Mouse (Mus musculus): ENCODE results near the gene Gm10392.
"Not testable (repeated sequence)": the region's sequence is repeated elsewhere in the genome, so short reads cannot be mapped to it uniquely, and the experiment has no call there.

Gm10392 gene

DNA sequence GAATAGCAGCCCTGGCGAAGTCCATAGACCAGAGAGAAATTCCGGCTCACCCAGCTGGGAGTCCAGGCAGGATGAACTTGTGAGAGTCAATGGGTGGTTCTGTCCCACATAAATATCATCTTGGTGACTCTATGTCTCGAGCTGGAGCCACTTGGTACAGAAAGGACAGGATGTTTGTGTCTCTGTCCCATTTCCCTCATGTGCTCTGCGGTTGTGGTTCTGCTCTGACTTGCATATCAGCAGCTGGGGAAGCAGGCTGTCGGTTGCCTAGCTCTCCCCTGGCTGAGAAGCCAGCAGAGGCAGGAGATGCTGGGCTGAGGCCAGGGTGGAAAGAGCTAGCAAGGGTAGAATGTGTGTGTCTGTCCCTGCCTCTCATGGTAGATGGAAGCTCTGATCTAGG is at the start of gene Gm10392:
TSS of gene Gm10392 (minus strand) at position 156 of the 400 bp plus-strand sequence.
- no peak for DNase-seq (ENCODE audit: low spot score)

- DNase-seq (ENCODE audit: low spot score): no peak
These were observed 26.3 kb upstream of the Gm10392 start for GRCm38 (mm10) chr11:77545261-77545660.

DNA sequence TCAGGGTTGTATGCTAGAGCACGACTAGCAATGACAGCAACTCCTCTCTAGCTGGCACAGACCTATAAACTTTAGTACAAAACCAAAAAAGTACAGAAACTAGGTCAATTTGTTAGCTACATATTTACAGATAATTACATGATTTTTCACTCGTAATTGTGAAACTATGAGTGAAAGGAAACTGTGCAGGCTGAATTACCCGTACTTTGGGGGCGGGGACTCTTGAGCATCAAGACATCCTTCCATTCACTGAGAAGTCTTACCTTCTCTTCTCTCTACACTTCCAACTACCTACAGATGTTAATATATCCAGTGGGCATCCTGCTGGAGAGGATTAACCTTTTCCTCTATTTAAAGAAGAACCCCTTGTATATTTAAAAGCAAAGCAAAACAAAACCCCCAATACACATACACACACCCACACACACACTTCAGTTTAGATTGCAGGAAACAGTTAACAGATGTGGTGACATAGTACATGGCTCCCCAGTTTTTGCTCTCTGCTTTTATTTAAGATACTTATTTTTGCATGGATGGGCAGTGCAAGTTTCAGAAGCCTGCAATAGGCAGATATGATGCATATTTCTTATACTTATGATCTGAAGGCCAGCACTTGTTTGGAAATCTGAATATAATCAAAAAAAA is 13.3 kb upstream of the Gm10392 start:
- no peak for DNase-seq (ENCODE audit: low spot score)

GRCm38 (mm10) chr11:77530862-77531261 is 11.9 kb upstream of the Gm10392 start:
- no peak for DNase-seq (ENCODE audit: low spot score)

GRCm38 (mm10) chr11:77529644-77530043 is 10.6 kb upstream of the Gm10392 start:
- DNase-seq (ENCODE audit: low spot score): no peak

- not testable (repeated sequence) for DNase-seq (ENCODE audit: low spot score)
These were observed 9.4 kb upstream of the Gm10392 start for GRCm38 (mm10) chr11:77528420-77528819.

- no peak for DNase-seq (ENCODE audit: low spot score)
These were observed 6.9 kb upstream of the Gm10392 start for GRCm38 (mm10) chr11:77525804-77526486.

- DNase-seq (ENCODE audit: low spot score): no peak
These were observed 1.9 kb upstream of the Gm10392 start for GRCm38 (mm10) chr11:77520601-77521529.

DNA sequence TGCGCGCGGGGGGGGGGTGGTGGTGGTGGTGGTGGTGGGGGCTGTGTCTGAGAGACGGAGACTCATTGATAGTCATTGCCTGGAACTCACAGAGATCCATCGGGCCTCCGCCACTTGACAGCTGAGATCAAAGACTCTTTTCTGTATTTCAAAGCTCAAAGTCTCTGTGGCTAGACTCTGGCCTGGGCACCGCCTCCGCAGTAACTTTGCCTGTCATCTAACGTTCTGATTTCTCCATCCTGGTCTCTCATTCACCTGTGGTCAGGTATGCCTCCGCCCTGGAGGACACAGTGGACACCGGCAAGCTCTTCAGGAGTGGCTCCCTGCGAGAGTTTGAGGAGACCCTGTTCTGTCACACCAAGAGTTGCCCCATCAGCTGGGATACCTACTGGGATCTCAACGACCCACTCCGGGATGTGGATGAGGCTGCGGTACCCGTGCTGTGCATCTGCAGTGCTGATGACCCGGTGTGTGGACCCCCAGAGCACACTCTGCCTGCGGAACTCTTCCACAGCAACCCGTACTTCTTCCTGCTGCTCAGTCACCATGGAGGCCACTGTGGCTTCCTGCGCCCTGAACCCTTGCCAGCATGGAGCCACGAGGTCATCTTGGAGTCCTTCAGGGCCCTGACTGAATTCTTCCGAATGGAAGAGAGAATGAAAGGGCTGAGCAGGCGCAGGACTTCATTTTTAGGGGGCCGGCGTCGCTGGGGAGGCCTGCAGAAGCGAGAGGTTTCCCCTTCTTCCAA is 773 bp downstream of the Gm10392 start:
- DNase-seq (ENCODE audit: low spot score): no peak

DNA sequence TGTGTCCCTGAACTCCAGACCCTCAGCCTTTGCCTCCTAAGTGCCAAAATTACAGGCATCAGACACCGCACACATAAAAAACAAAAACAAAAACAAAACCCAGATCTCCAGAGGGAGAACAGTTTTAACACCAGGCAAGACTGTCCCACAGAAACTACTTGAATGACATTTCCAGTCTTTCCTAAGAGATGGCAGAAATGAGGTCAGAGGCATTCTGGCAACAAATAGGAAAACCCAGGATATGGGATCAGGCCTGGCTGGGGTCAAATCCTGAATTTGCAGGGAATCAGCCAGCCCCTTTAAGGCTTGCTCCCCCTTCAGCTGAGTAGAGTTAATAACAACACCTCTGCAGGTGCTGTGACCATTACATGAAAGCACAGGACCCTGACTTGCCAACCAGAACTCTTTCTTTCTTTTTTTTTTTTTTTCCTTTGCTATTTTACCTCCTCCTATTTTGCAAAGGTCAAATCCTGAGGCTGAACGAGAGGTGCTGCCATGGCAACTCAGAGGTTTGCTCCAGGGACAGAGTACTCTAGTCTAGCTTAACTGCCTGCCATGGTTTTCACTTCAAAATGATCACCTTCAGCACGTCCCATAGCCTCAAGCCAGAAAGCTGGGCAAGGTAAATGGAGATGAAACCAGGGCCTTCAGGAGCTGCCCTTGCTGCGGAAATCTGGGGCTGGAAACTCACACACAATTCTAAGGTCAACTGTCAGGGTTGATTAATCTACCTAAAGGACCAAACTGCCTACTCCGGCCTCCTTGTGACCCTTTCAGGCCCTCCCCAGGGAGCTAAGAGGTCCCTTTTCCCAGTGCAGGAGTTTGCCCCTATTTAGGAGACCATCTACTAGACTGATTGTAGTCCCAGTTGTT is 2.2 kb downstream of the Gm10392 start:
- no peak for DNase-seq (ENCODE audit: low spot score)

GRCm38 (mm10) chr11:77515637-77516552 is 3.1 kb downstream of the Gm10392 start, which contains the start of gene Trp53i13:
Gene Trp53i13, minus strand, starts transcription at chr11:77515980.
- DNase-seq (ENCODE audit: low spot score): no peak

DNA sequence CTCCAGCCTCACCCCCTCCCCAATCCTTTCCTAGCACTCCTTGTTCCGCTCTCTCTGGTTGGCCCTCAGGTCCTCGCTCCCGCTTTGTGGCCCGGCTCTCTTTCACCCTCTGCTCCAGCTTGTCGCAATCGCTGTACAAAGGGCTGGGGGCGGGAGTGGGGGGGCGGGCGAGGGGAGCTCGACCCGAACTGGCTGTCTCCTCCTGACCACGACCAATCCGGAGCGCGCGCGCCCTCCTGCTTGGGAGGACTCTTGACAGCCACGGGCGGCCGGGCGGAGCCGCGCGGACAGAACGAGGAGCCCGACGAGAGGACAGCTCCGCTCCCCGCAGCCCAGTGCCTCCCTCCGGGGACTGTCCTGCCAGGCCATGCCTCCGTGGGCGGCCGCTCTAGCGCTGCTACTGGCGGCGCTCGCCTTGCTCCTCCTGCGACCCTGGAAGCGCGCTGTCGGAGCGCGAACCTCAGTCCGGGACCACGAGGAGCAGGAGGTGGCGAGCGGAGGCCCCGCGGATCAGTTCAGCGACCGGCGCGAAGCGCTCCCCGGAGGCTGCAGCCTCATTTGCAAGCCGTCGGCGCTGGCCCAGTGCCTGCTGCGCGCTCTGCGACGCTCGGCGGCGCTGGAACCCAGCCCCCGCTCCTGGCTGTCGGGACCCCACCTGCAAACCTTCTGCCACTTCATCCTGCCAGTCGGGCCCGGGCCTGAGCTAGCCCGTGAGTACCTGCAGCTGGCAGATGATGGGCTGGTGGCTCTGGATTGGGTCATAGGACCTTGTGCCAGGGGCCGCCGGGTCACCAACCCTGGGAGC is 4.0 kb downstream of the Gm10392 start, which contains the start of gene Abhd15:
TSS of gene Abhd15 (plus strand) at position 290 of the 805 bp plus-strand sequence.
- DNase-seq (ENCODE audit: low spot score): peak; percentile 51

- no peak for DNase-seq (ENCODE audit: low spot score)
These were observed 4.6 kb downstream of the Gm10392 start for GRCm38 (mm10) chr11:77514281-77514831.

DNA sequence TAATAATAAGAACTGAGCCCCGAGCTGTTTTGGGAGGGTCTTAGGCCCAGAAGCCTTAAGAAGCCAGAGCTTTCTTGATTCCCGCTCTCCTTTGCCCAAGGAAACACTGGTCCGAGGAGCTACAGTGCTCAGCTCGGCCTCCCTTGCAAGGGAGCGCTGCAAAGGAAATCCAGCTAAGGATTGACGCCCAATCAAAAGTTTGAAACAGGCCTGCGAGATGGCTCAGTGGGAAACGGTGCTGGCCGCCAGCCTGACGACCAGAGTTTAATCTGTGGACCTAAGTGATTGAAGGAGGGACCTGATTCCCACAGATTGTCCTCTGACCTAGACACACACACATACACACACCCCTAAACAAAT is 5.2 kb downstream of the Gm10392 start:
- DNase-seq (ENCODE audit: low spot score): no peak

DNA sequence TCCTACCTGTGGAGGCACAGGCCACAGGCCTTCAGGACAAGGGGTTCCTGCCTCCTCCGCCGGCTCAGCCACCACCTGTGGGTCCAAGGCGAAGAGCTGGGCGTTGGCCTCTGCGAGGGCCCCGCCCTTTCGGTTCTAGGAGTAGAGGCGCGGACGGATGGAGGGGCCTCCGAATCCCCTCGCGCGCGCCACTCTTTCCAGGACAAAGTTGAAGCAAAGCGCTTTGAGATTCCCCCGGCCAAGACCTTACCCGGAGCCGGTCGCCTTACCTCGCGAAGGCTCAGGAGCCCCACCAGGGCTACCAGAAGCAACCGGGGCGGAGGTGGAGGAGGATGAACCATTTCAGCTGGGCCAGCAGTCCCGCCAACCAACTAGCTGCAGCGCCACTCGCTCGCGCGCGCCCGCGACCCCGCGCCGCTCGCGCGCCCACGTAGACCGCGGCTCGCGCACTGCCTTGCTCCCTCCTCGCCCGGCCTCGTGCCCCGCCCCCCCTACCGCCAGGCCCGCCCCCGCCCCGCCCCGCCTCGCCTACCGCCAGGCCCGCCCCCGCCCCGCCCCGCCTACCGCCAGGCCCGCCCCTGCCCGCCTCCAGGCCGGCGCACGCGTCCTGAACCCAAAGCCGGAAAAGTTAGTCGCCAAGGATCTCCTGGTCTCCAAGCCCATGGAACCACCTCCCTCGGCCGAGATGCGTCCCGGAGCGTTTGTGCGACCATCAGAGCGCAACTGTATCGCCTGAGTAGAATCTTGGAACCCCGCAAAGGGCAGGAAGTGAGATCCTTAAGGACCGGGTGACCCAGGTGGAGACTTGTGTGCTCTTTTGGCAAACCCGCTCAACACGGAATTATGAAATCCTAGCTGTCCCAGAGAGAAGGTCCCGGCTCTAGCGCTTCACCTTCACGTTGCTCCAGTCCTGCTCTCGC is 5.8 kb downstream of the Gm10392 start:
- peak; percentile 76 for DNase-seq (ENCODE audit: low spot score)

DNA sequence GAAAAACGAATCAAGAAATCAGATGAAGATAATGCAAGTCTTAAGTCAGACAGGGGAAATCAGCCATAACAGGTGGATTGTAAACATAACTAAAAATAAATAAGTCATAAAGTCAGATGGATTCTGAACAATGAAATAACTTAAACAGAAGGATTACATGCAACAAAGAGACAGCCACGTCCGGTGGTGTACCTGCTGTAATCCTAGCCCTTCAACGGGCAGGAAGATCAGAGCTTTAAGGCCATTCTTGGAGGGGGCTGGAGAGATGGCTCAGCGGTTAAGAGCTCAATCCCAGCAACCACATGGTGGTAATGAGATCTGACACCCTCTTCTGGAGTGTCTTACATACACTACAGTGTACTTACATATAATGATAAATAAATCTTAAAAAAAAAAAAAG is 7.7 kb downstream of the Gm10392 start:
- no peak for DNase-seq (ENCODE audit: low spot score)

Data from spleen, adult 12 weeks (tissue).